Comparison of ENCODE assay signal across 8 mouse cellular contexts in genomic region chr2:157506779-157507178, GRCm38 (mm10). TPM values are rescaled to one million over a fixed set of nuclear protein-coding genes. Genes with fewer than 3 reads are reported as not detected.
DNase-seq lines count a peak whose midpoint lies in the region; ATAC-seq and TF ChIP-seq lines count a peak whose summit lies in the region.

No protein-coding gene starts in this region.

- H3K4me1 ChIP-seq in kidney, postnatal 0 days (replicated peaks; ENCODE audit: insufficient read depth, low read length): no peaks in the 10 kb centered on the region
- H3K4me1 ChIP-seq in forebrain, embryonic 13.5 days: peaks cover 24% of the 10 kb centered on the region
- H3K4me1 ChIP-seq in neural tube, embryonic 13.5 days (replicated peaks): peaks cover 26% of the 10 kb centered on the region

- no peaks in the 10 kb centered on the region for H3K36me3 ChIP-seq in kidney, postnatal 0 days (ENCODE audit: insufficient read depth, low read length)
- no peaks in the 10 kb centered on the region; the same call in 1 of the 2 replicates for H3K36me3 ChIP-seq in forebrain, embryonic 13.5 days (ENCODE audit: poor library complexity, severe bottlenecking)
- H3K36me3 ChIP-seq in neural tube, embryonic 13.5 days: no peaks in the 10 kb centered on the region

- no peaks in the 10 kb centered on the region for H3K27me3 ChIP-seq in kidney, postnatal 0 days (ENCODE audit: insufficient read depth, low read length)
- H3K27me3 ChIP-seq in forebrain, embryonic 13.5 days: no peaks in the 10 kb centered on the region
- H3K27me3 ChIP-seq in neural tube, embryonic 13.5 days: no peaks in the 10 kb centered on the region

- H3K9ac ChIP-seq in kidney, postnatal 0 days (ENCODE audit: low read depth, low read length): no peak overlapping the region
- H3K9ac ChIP-seq in forebrain, embryonic 13.5 days: no peak overlapping the region
- H3K9ac ChIP-seq in neural tube, embryonic 13.5 days: 0 out of 2 replicates have a peak overlapping the region, but pooled peaks have one; percentile 34

- 0 out of 2 replicates have a peak overlapping the region, but pooled peaks have one; percentile 2 for H3K4me2 ChIP-seq in kidney, postnatal 0 days (ENCODE audit: low read length)
- no peak overlapping the region; the same call in 1 of the 2 replicates for H3K4me2 ChIP-seq in forebrain, embryonic 13.5 days
- peak overlapping the region; percentile 32 for H3K4me2 ChIP-seq in neural tube, embryonic 13.5 days

- no peaks in the 10 kb centered on the region for H3K9me3 ChIP-seq in kidney, postnatal 0 days (replicated peaks; ENCODE audit: low read length)
- H3K9me3 ChIP-seq in forebrain, embryonic 13.5 days (replicated peaks): no peaks in the 10 kb centered on the region
- no peaks in the 10 kb centered on the region for H3K9me3 ChIP-seq in neural tube, embryonic 13.5 days

- H3K4me3 ChIP-seq in kidney, postnatal 0 days (replicated peaks; ENCODE audit: low read depth, low read length): no peak overlapping the region
- no peak overlapping the region for H3K4me3 ChIP-seq in forebrain, embryonic 13.5 days
- H3K4me3 ChIP-seq in neural tube, embryonic 13.5 days: no peak overlapping the region

- no peak for TF ChIP-seq CTCF in kidney, postnatal 0 days (IDR thresholded peaks at IDR 0.05; ENCODE audit: low read depth)

- 35% methylated on average over 14 of the region's 14 CpGs for WGBS in kidney, postnatal 0 days
- 38% methylated on average over 14 of the region's 14 CpGs for WGBS in forebrain, embryonic 13.5 days
- 13% methylated on average over 14 of the region's 14 CpGs for WGBS in neural tube, embryonic 13.5 days

- H3K27ac ChIP-seq in kidney, postnatal 0 days: no peak overlapping the region
- H3K27ac ChIP-seq in forebrain, embryonic 13.5 days: peak overlapping the region; percentile 45; the same call in 1 of the 2 replicates
- no peak overlapping the region for H3K27ac ChIP-seq in neural tube, embryonic 13.5 days (replicated peaks)

- DNase-seq in kidney, postnatal 0 days (ENCODE audit: low spot score): no peak
- no peak for DNase-seq in kidney, postnatal 25 days
- peak; percentile 56 to 72 for DNase-seq in layer of hippocampus, postnatal 14 days (ENCODE audit: low spot score in 2 of 2)
- no peak for DNase-seq in spleen, adult 18-20 months
- DNase-seq in urinary bladder, postnatal 25 days (ENCODE audit: low spot score): no peak
- no peak for DNase-seq in kidney, adult 8-10 months

- ATAC-seq in kidney, postnatal 0 days (replicated peaks; ENCODE audit: low FRiP score, low read depth): no peak
- peak; percentile 48 for ATAC-seq in forebrain, embryonic 13.5 days
- 0 out of 2 replicates have a peak, but pooled peaks have one; percentile 51 for ATAC-seq in neural tube, embryonic 13.5 days (ENCODE audit: low read depth)

RNA-seq across cellular contexts. Expression of gene Nnat, which starts 53.1 kb away (rescaled TPM):
- 80.4 and 85.9 TPM in 2 replicates for polyA plus RNA-seq in kidney, postnatal 0 days (2015; fragmentation: Nextera tagmentation; extraction: Ambion mirVana)
- 6,508 and 7,407 TPM in 2 replicates for polyA plus RNA-seq in forebrain, embryonic 13.5 days (2015; fragmentation: Nextera tagmentation; extraction: Ambion mirVana)
- total RNA-seq in layer of hippocampus, postnatal 14 days (2021): 1,000 to 10,000 TPM; 1,202 to 1,260 TPM
- 4,054 and 4,218 TPM in 2 replicates for polyA plus RNA-seq in neural tube, embryonic 13.5 days (2015; fragmentation: Nextera tagmentation; extraction: Ambion mirVana)

Comparison
In these comparisons a context has a peak if more than half of its experiments do, and no peak if none do; other contexts are left out.
1. DNase-seq: peak in layer of hippocampus, postnatal 14 days (2 of 2); none in kidney, postnatal 0 days (single experiment), kidney, postnatal 25 days (0 of 2), spleen, adult 18-20 months (0 of 2), urinary bladder, postnatal 25 days (single experiment) and kidney, adult 8-10 months (0 of 2).
2. RNA of gene Nnat, which starts 53.1 kb away (polyA plus RNA-seq): 6,508 to 7,407 TPM in forebrain, embryonic 13.5 days and 4,054 to 4,218 TPM in neural tube, embryonic 13.5 days; 80.4 to 85.9 TPM in kidney, postnatal 0 days; every median in the first group is over 10 times any median in the second.